Mouse (Mus musculus): ENCODE measurements around the gene Gli3. TPM values are rescaled to one million over a fixed set of nuclear protein-coding genes. Genes with fewer than 3 reads are reported as not detected.
A peak's percentile ranks its signal among the peaks of the same experiment; 100 is the strongest.

The Gli3 gene
- polyA plus RNA-seq, 1 experiment from 2014 or later = 57.9 TPM

DNA sequence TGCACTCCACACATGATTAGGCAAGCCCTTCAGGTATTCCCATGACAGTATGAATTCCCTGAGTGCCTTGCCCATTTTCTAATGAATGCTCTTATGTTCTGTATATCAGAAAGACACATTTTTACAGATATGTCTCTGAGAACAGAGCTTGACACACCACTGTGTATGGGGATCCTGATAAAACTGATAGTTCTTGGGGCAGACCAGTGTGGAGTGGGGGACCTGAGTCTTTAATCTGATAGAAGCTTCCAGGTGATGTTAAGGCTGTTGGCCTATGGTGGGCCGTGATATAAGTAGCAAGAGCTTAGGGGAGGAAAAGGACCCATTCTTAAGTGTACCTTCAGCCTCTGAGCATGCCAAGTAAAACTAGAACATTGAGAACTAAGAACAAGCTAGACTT is 178.5 kb downstream of the Gli3 start:
- Histone ChIP-seq H3K27me3 (ENCODE audit: low read depth, poor library complexity, severe bottlenecking) (no peaks in the 10 kb centered on the region), H3K4me3 (no peak overlapping the region), H3K4me1 (no peaks in the 10 kb centered on the region; the same call in 1 of the 2 replicates), H3K9me3 (replicated peaks) (no peaks in the 10 kb centered on the region), H3K36me3 (peaks cover 58% of the 10 kb centered on the region), H3K27ac (no peak overlapping the region)
- no peak for DNase-seq (ENCODE audit: low spot score)
- 94% methylated on average over 1 of the region's 1 CpGs for WGBS

DNA sequence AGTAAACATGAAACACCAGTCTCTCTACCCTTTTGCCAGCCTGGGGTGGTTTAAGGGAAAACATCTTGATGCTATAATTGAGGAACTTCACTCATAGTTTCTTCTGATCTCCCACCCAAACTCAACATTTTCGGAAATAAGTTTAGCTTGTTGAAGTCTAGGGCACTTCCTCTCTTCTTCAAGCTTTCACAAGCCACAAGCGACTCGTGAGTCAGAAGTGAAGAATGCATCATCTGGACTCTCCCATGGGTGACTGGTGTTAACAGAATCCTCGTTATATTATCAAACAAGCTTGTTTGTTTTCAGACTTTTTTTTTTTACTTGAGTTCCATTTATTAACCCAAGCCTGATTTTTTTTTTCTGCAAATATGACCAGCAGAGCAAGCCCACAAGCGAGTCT is 197.5 kb downstream of the Gli3 start:
- H3K36me3 ChIP-seq = peaks cover 54% of the 10 kb centered on the region
- H3K27me3 ChIP-seq (ENCODE audit: low read depth, poor library complexity, severe bottlenecking) = no peaks in the 10 kb centered on the region
- H3K9me3 ChIP-seq (replicated peaks) = no peaks in the 10 kb centered on the region
- 91% methylated on average over 5 of the region's 5 CpGs for WGBS
- no peak overlapping the region for H3K4me3 ChIP-seq
- no peak overlapping the region for H3K27ac ChIP-seq
- DNase-seq (ENCODE audit: low spot score) = no peak
- H3K4me1 ChIP-seq = peaks cover 44% of the 10 kb centered on the region

DNA sequence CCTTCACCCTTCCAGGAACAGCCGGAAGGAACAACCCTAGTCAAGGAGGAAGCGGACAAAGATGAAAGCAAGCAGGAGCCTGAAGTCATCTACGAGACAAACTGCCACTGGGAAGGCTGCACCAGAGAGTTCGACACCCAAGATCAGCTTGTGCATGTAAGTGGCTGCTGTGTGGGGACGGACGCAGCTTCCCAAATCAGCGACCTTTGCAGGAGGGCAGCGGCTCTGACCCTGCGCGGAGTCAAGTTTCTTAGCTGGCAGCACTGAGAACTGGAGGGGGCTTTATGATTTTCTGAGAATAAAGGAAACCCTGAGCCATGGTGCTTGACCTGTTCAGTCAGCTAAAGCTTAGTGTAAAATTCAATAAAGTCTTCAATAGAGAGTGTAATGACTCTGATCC is 199.3 kb downstream of the Gli3 start:
- Histone ChIP-seq H3K36me3 (peaks cover 66% of the 10 kb centered on the region), H3K27ac (peak overlapping the region; percentile 56; the same call in 1 of the 2 replicates), H3K9me3 (replicated peaks) (no peaks in the 10 kb centered on the region), H3K4me3 (no peak overlapping the region), H3K4me1 (peaks cover 54% of the 10 kb centered on the region), H3K27me3 (ENCODE audit: low read depth, poor library complexity, severe bottlenecking) (no peaks in the 10 kb centered on the region)
- peak; percentile 50 for DNase-seq (ENCODE audit: low spot score)
- WGBS = 33% methylated on average over 10 of the region's 10 CpGs

DNA sequence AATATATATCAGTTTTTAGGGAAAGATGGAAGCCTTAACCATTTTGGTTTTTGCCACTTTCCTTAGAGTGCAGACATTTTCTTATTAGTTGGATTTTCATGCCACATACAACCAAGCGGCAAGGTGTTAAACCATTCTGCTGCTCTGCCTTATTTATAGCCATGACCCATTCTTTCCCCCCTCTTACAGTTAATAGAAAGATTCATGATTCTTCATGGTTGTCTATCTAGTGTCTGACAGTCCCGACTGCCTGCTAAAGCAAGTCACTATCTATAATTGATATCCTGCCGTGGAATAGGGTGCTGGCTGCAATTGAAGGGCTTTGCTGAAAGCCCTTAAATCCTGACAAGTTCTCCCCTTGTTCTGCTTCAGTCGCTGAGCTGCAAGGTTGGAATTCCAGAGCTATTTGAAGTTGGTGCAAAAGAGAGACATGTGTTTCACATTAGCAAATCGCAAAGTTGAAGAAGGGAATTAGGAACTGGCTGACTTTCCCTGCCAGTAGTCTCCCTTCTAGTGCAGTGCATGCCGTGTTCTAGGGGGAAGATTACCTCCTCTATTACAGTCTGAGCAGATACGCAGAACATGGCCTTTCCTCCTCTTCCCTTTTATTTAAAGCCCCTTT is 201.7 kb downstream of the Gli3 start:
- no peak overlapping the region for H3K27ac ChIP-seq
- peaks cover 75% of the 10 kb centered on the region for H3K36me3 ChIP-seq
- no peak overlapping the region for H3K4me3 ChIP-seq
- DNase-seq (ENCODE audit: low spot score) = peak; percentile 40
- WGBS = 11% methylated on average over 7 of the region's 7 CpGs
- peaks cover 54% of the 10 kb centered on the region for H3K4me1 ChIP-seq
- no peaks in the 10 kb centered on the region for H3K27me3 ChIP-seq (ENCODE audit: low read depth, poor library complexity, severe bottlenecking)
- H3K9me3 ChIP-seq (replicated peaks) = no peaks in the 10 kb centered on the region

DNA sequence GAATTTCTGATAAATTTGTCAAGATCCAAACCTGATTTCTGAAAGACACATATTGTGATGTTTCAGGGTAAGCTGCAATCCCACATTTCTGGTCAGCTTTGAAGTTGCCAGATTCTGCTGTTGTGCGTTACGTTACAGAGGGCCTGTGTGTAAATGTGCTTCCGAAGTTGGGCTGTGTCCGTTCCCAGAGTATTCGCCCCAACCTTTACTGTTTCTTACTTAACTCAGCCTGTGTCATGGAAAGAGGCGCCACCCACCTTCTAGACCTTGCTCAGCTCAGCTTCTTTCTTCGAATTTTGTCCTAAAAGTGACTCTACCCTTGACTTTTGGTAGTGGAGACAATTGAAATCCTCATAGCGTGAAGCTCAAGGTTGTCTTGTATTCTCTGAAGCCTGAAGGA is 202.5 kb downstream of the Gli3 start:
- H3K36me3 ChIP-seq = peaks cover 67% of the 10 kb centered on the region

DNA sequence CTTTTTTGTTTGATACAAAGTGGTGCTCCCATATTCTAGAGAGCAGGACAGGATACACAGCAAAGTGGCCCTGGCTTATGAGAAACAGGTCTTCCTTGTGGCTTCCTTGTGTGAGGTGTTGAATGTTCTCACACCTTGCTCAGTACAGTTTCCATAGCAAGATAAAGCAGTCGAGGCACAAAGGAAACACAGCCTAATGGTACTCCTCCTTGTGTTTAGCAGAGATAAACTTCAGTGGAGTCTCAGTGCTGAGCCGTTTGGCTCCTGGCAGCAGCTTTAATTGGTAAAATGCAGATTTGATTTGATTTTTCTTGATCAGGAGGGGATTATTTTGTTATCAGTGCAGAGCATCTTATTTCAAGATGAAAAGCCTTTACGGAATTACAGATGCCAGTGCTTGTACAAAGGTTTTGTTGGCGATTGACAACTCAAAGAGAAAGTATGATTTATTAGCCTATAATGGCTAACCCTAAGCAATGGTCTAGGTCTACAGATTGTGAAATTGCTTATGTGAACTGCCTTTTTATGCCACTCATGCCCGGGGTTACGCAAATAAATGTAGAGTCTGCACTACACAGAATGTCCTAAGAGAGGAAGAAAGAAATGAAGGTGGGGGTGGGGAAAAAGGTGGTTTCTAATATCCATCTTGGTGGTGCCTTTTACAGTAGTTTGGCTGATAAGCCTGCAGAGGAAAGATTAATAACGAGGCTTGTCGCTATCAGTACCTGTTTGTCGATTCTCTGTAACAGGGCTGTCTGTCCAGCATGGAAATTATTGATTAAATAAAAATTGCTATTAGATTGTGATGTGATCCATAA is 207.3 kb downstream of the Gli3 start:
- no peak overlapping the region for H3K4me3 ChIP-seq
- H3K27me3 ChIP-seq (ENCODE audit: low read depth, poor library complexity, severe bottlenecking) = no peaks in the 10 kb centered on the region
- peaks cover 64% of the 10 kb centered on the region for H3K36me3 ChIP-seq
- H3K9me3 ChIP-seq (replicated peaks) = no peaks in the 10 kb centered on the region
- 75% methylated on average over 9 of the region's 9 CpGs for WGBS
- no peak for DNase-seq (ENCODE audit: low spot score)
- peaks cover 20% of the 10 kb centered on the region for H3K4me1 ChIP-seq
- H3K27ac ChIP-seq = no peak overlapping the region

More for the DNA sequence above, 202.5 kb downstream of the Gli3 start:
- Histone ChIP-seq H3K9me3 (replicated peaks) (no peaks in the 10 kb centered on the region), H3K4me1 (peaks cover 58% of the 10 kb centered on the region), H3K27ac (no peak overlapping the region), H3K27me3 (ENCODE audit: low read depth, poor library complexity, severe bottlenecking) (no peaks in the 10 kb centered on the region), H3K4me3 (no peak overlapping the region)
- DNase-seq (ENCODE audit: low spot score) = no peak
- 79% methylated on average over 8 of the region's 8 CpGs for WGBS

DNA sequence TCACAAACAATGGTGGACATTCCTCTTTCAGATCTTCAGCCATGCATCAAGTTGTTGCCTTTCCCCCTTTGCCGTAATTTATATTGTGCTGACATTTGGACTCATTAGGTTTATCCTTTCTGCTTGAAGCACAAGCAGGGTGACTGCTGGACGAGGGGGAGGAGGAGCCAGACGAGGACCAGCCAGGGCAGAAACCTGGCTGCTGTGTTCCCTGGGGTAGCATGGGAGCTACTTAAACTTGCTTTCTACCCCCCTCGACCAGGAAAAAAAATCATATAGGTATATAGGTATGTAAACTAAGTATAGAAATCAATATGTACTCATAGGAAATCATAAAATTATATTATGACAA is 207.9 kb downstream of the Gli3 start:
- DNase-seq (ENCODE audit: low spot score) = no peak
- H3K4me1 ChIP-seq = peaks cover 14% of the 10 kb centered on the region
- H3K9me3 ChIP-seq (replicated peaks) = no peaks in the 10 kb centered on the region
- 47% methylated on average over 4 of the region's 4 CpGs for WGBS
- H3K27ac ChIP-seq = no peak overlapping the region
- H3K36me3 ChIP-seq = peaks cover 64% of the 10 kb centered on the region
- no peak overlapping the region for H3K4me3 ChIP-seq
- no peaks in the 10 kb centered on the region for H3K27me3 ChIP-seq (ENCODE audit: low read depth, poor library complexity, severe bottlenecking)

DNA sequence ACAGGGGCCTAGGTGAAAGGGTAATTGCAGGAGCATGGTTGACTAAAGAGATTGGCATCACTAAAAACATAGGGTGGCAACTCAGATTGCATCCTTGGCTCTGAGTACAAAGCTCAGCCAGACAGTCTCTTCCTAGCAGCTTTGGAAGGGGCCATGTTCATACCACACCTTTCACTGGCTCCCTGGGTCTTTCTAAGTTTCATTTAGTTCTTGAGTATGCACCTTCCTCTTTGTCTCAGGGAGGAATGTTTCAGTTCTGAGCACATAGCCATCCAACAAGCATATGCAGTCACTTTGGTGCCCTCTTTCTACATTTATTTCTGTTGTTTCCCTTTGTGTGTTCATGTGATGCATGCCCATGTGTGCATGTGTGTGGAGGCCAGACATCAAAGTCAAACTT is 212.4 kb downstream of the Gli3 start:
- Histone ChIP-seq H3K27ac (no peak overlapping the region), H3K4me3 (no peak overlapping the region), H3K27me3 (ENCODE audit: low read depth, poor library complexity, severe bottlenecking) (no peaks in the 10 kb centered on the region), H3K4me1 (peaks cover 4% of the 10 kb centered on the region), H3K9me3 (replicated peaks) (no peaks in the 10 kb centered on the region), H3K36me3 (peaks cover 70% of the 10 kb centered on the region)
- DNase-seq (ENCODE audit: low spot score) = no peak

DNA sequence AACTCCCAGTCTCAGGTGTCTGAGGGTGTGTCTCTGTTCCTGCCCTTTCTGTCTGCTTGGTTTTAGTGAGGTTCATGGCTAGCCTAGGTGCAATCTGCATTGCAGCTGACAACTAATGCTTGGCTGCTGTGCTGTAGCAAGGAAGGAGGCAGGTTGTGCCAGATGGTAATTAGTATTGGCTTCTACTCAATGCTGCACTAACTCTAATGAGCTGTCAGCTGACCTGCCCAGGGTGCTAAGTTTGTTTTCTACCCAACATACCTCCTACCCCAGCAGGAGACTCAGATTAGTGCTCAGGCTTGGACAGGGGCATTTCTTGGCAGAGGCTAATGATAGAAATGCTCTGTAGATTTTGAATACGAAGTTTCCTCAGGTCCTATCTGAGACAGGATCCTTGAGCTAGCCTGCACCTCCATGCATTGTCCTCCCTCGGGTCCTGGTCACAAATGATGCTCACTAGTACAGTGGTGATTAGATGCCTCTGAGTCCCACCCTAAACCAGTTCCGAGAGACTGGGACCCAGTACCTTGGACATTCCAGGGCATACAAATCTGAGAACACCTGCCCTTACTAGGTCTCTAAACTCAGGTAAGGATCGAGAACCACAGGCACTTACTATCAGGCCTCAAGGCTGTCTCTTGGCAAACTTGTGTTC is 214.2 kb downstream of the Gli3 start:
- Histone ChIP-seq H3K27me3 (ENCODE audit: low read depth, poor library complexity, severe bottlenecking) (no peaks in the 10 kb centered on the region), H3K36me3 (peaks cover 63% of the 10 kb centered on the region), H3K27ac (no peak overlapping the region), H3K4me3 (no peak overlapping the region), H3K4me1 (no peaks in the 10 kb centered on the region), H3K9me3 (replicated peaks) (no peaks in the 10 kb centered on the region)
- DNase-seq (ENCODE audit: low spot score) = no peak
- whole genome bisulfite sequencing = 88% methylated on average over 4 of the region's 4 CpGs

DNA sequence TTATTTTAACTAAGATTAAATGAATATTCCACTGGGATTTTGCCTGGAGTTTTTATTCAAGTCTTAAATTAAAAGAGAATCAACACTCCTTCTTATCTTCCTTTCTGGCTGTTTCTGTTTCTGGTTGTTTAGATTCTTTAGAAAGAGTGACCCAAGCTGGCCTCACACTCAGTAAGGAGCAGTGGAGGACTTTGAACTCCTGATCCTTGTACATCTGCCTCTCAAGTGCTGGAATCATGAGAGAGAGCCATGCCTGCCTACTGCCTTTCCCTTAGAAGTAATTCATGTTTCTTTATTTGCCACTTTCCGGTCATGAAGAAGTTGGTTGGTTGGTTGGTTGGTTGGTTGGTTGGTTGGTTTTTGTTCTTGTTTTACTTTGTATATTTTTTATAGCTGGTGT is 218.5 kb downstream of the Gli3 start:
- H3K9me3 ChIP-seq (replicated peaks) = no peaks in the 10 kb centered on the region
- no peak overlapping the region for H3K27ac ChIP-seq

DNA sequence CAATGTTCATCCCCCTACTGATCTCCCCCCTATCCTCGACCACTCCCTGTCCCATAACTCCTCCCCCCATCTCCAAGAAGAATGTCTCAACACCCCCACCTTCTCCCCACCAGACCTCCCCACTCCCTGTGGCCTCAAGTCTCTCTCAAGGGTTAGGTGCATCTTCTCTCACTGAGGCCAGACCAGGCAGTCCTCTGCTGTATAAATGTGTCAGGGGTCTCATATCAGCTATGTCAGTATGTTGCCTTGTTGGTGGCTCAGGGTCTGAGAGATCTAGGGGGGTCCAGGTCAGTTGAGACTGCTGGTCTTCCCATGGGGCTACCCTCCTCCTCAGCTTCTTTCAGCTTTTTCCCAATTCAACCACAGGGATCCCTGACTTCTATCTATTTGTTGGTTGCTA is 220.0 kb downstream of the Gli3 start:
- Histone ChIP-seq H3K27me3 (ENCODE audit: low read depth, poor library complexity, severe bottlenecking) (no peaks in the 10 kb centered on the region), H3K4me3 (no peak overlapping the region), H3K36me3 (peaks cover 29% of the 10 kb centered on the region), H3K9me3 (replicated peaks) (no peaks in the 10 kb centered on the region), H3K4me1 (no peaks in the 10 kb centered on the region), H3K27ac (no peak overlapping the region)
- DNase-seq (ENCODE audit: low spot score) = no peak
- 60% methylated on average over 1 of the region's 1 CpGs for WGBS

More for the DNA sequence above, 218.5 kb downstream of the Gli3 start:
- H3K36me3 ChIP-seq = peaks cover 42% of the 10 kb centered on the region
- H3K4me3 ChIP-seq = no peak overlapping the region
- H3K27me3 ChIP-seq (ENCODE audit: low read depth, poor library complexity, severe bottlenecking) = no peaks in the 10 kb centered on the region
- no peaks in the 10 kb centered on the region for H3K4me1 ChIP-seq
- 93% methylated on average over 1 of the region's 1 CpGs for WGBS
- DNase-seq (ENCODE audit: low spot score) = no peak

DNA sequence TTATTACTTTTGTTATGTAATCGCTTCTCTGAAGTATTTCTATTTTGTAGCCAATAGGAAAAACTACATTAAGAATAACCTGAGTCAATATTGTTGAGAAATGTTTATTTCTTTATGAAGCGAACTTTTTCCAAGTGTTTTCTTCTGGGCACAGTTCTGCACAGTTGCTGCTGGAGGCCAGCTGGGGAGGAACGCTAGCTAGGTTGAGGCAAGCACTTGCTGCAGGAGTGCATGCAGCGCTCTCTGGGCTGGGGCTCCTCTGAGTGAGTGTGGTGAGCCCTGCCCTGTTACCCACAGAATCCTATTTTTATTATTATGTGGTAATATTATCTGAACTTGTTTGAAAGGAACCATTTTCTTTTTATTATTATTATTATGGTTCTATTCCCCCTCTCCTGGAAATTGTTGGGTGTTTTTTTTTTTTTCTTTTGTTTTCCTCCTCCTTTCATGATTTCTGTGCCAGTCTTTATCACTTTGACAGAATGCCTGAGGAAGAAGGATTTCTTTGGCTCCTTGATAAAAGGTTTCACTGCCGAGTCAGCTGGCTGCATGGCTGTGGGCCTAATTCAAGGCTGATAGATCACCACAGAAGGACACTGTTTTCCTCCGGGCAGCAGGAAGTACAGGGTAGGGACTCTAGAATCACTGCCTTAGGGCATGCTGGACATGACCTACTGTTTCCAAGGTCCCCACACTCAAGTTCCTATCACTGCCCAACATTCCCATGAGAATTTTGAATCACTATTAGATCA is 225.2 kb downstream of the Gli3 start:
- H3K4me3 ChIP-seq = no peak overlapping the region
- no peaks in the 10 kb centered on the region for H3K27me3 ChIP-seq (ENCODE audit: low read depth, poor library complexity, severe bottlenecking)
- 83% methylated on average over 6 of the region's 6 CpGs for WGBS
- no peak overlapping the region for H3K27ac ChIP-seq
- H3K36me3 ChIP-seq = peaks cover 10% of the 10 kb centered on the region; the same call in 1 of the 2 replicates
- H3K9me3 ChIP-seq (replicated peaks) = no peaks in the 10 kb centered on the region
- no peak for DNase-seq (ENCODE audit: low spot score)
- H3K4me1 ChIP-seq = no peaks in the 10 kb centered on the region
